Mouse (Mus musculus) ES-Bruce4 (cell line): ENCODE measurements around the gene Clcf1. TPM values are rescaled to one million over a fixed set of nuclear protein-coding genes. Genes with fewer than 3 reads are reported as not detected.

Experiments
- H3K27ac ChIP-seq: 2 replicates; pipeline ENCODE4 v1.5.1; 2012; ENCODE audit warnings: low read length, inconsistent platforms; ENCODE audit not compliant: insufficient read depth
- H3K27me3 ChIP-seq: 2 replicates; pipeline ENCODE4 v1.6.1; 2012; ENCODE audit warnings: mild to moderate bottlenecking, low read length, inconsistent platforms; ENCODE audit not compliant: control insufficient read depth, poor library complexity, insufficient read depth, severe bottlenecking
- H3K36me3 ChIP-seq: 2 replicates; pipeline ENCODE4 v1.6.1; 2012; ENCODE audit warnings: inconsistent platforms, mild to moderate bottlenecking, low read length, moderate library complexity; ENCODE audit not compliant: control insufficient read depth, poor library complexity, insufficient read depth, severe bottlenecking
- H3K4me1 ChIP-seq: one replicate; pipeline ENCODE4 v1.8.1; 2011; ENCODE audit warnings: low read length; ENCODE audit not compliant: control insufficient read depth, insufficient read depth
- H3K4me3 ChIP-seq: 2 replicates; pipeline ENCODE4 v1.5.1; 2011; ENCODE audit warnings: low read depth, mild to moderate bottlenecking, low read length
- H3K9ac ChIP-seq: 2 replicates; pipeline ENCODE4 v1.6.1; 2012; ENCODE audit warnings: low read depth, mild to moderate bottlenecking, inconsistent platforms; ENCODE audit not compliant: poor library complexity, severe bottlenecking
- H3K9me3 ChIP-seq: replicated peaks from 2 replicates; pipeline ENCODE4 v1.6.1; 2012; ENCODE audit warnings: mild to moderate bottlenecking, low read length, inconsistent platforms; ENCODE audit not compliant: control insufficient read depth, poor library complexity, insufficient read depth, severe bottlenecking
- CTCF ChIP-seq: IDR thresholded peaks from one replicate; pipeline ENCODE4 v1.8.1; 2011; ENCODE audit warnings: low read depth, low read length
- EP300 ChIP-seq: IDR thresholded peaks from 2 replicates; pipeline ENCODE4 v1.6.1; 2011; ENCODE audit warnings: low read depth, low read length; ENCODE audit not compliant: insufficient read depth
- POLR2A ChIP-seq: IDR thresholded peaks from one replicate; pipeline ENCODE4 v1.8.1; 2011; ENCODE audit warnings: low read length; ENCODE audit not compliant: insufficient read depth
- polyA plus RNA-seq: library from polyadenylated mRNA; stranded (reverse); fragments of >200 nt; gene quantifications from 2 replicates; pipeline ENCODE4 v1.2.4, GENCODE M21; 2011; ENCODE audit warnings: low read depth; ENCODE audit not compliant: missing spikeins, insufficient read depth, insufficient read length

Clcf1 gene
- 1.5 and 1.8 TPM in 2 replicates for polyA plus RNA-seq

DNA sequence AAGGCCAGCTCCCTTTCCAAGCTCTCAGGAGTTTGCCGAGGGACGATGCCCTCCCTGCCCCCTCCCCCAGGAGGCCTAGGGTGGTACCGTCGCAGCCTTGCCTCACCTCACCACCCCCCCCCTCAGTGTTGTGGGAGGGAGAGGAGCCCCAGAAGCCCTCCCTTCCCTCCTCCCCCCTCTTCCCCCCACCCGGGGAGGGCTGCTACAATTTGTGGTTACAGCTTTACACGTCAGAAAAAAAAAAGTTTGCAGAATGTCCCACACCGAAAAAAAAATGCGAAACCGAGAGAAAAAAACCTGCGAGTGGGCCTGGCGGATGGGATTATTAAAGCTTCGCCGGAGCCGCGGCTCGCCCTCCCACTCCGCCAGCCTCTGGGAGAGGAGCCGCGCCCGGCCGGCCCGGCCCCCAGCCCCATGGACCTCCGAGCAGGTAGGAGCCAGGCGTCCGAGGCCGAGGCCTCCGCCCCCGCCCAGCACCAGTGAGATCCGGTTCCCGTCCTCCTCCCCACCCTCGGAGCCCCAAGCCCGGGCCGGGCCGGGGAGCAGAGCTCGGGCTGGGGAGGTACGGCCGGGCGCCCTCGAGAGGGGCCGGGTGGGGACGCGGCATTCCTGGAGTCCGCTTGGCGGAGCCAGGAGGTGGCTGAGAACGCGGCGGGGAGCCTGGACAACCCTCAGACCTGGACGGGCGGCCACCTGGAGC, at the start of gene Clcf1, which contains the start of gene AC109138.7:
Gene Clcf1 (plus strand): TSS at position 168 of the 700 bp plus-strand sequence.
Gene AC109138.7 (plus strand): TSS at position 287 of the 700 bp plus-strand sequence.
- Histone ChIP-seq H3K4me1 (no peaks in the 10 kb centered on the region), H3K9ac (peak within 1 kb of the TSS; percentile 88), H3K27me3 (peaks cover 13% of the 10 kb centered on the region), H3K36me3 (no peaks in the 10 kb centered on the region), H3K27ac (no peak within 1 kb of the TSS), H3K4me3 (peak within 1 kb of the TSS; percentile 62), H3K9me3 (no peaks in the 10 kb centered on the region)
- TF ChIP-seq POLR2A (no peak), EP300 (no peak), CTCF (no peak)

DNA sequence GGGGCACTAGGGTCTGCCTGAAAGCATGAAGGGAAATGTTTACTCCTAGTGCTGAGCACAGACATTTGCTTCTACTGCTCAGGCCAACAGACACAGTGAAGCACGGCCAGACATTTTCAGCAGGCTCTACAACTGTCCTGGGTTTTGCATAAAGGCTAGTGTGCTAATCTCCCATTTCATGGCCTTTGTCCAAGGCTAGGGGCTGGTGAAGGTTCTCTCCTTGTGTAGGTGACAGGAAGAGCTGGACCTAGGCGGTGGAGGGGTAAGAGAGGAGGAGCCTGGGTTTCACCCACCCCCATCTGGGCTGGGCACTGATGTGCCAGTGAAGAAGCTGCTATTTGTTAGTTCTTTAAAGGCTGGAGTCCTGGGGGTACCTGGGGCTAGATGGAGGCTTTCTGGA, 49.3 kb upstream of the Clcf1 start:
- Histone ChIP-seq H3K9me3 (no peaks in the 10 kb centered on the region), H3K9ac (no peak overlapping the region), H3K27ac (no peak overlapping the region), H3K36me3 (no peaks in the 10 kb centered on the region), H3K27me3 (no peaks in the 10 kb centered on the region), H3K4me1 (no peaks in the 10 kb centered on the region), H3K4me3 (no peak overlapping the region)
- TF ChIP-seq EP300: no peak
- TF ChIP-seq POLR2A: no peak
- no peak for TF ChIP-seq CTCF

- H3K4me3 ChIP-seq: no peak overlapping the region
- no peaks in the 10 kb centered on the region for H3K9me3 ChIP-seq
- H3K4me1 ChIP-seq: no peaks in the 10 kb centered on the region
- TF ChIP-seq EP300 (no peak), CTCF (no peak), POLR2A (no peak)
- no peak overlapping the region for H3K27ac ChIP-seq
- H3K9ac ChIP-seq: no peak overlapping the region
- H3K27me3 ChIP-seq: no peaks in the 10 kb centered on the region
- H3K36me3 ChIP-seq: no peaks in the 10 kb centered on the region
Measured at GRCm38 (mm10) chr19:4166678-4167476, 47.2 kb upstream of the Clcf1 start.

DNA sequence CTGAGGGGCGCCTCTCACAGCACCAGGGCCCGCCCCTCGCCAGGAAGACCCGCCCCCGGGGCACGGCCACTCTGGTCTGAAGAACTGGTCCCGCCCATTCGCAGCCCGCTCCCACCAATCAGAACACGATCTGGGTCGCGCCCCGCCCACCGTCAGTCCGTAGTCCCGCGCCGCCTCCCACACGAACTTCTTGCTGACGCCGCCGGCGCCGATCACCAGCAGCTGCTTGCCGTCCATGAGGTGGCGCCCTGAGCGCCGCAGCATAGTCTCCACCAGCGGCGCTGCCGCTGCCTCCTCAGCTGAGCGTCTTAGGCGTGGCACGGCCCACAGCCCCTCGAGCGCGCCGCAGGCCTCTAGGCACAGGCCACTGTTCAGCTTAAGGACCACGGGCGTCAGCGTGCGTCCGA, 44.7 kb upstream of the Clcf1 start:
- TF ChIP-seq POLR2A (peak; percentile 77), CTCF (peak; percentile 81), EP300 (0 out of 2 replicates have a peak, but pooled peaks have one; percentile 39)
- no peaks in the 10 kb centered on the region for H3K36me3 ChIP-seq
- peak overlapping the region; percentile 68 for H3K9ac ChIP-seq
- H3K4me1 ChIP-seq: no peaks in the 10 kb centered on the region
- no peaks in the 10 kb centered on the region for H3K27me3 ChIP-seq
- H3K9me3 ChIP-seq: no peaks in the 10 kb centered on the region
- H3K4me3 ChIP-seq: peak overlapping the region; percentile 87
- H3K27ac ChIP-seq: no peak overlapping the region

GRCm38 (mm10) chr19:4169810-4170209, 44.2 kb upstream of the Clcf1 start:
- Histone ChIP-seq H3K9ac (peak overlapping the region; percentile 68), H3K36me3 (no peaks in the 10 kb centered on the region), H3K9me3 (no peaks in the 10 kb centered on the region), H3K4me3 (peak overlapping the region; percentile 87), H3K27ac (no peak overlapping the region), H3K4me1 (no peaks in the 10 kb centered on the region), H3K27me3 (no peaks in the 10 kb centered on the region)
- no peak for TF ChIP-seq CTCF
- TF ChIP-seq POLR2A: no peak
- no peak for TF ChIP-seq EP300
